Mouse (Mus musculus) hematopoietic stem cell, adult 5-6 weeks (primary cell): ENCODE results near the gene Hydin. TPM values are rescaled to one million over a fixed set of nuclear protein-coding genes. Genes with fewer than 3 reads are reported as not detected.

Source experiments
- ATAC-seq, 2 experiments: fragments of 125-278 bp in 1 of 2; replicated peaks in 1 of 2; 2 replicates each; pipeline ENCODE4 v1.8.0; 2016 to 2017; ENCODE audit warnings: inconsistent platforms in 2 of 2, mild to moderate bottlenecking in 2 of 2, moderate number of reproducible peaks in 2 of 2, low read depth in 1 of 2, moderate TSS enrichment in 1 of 2; ENCODE audit not compliant: low FRiP score in 2 of 2, poor library complexity in 2 of 2, severe bottlenecking in 2 of 2, insufficient read depth in 1 of 2, low TSS enrichment in 1 of 2
- total RNA-seq: library from RNA; stranded (forward); fragments of 172-1452, 232-1000 nt; gene quantifications from 2 replicates; pipeline ENCODE4 v1.2.3, GENCODE M21; 2017

The Hydin gene
- not detected in 2 replicates for total RNA-seq

DNA sequence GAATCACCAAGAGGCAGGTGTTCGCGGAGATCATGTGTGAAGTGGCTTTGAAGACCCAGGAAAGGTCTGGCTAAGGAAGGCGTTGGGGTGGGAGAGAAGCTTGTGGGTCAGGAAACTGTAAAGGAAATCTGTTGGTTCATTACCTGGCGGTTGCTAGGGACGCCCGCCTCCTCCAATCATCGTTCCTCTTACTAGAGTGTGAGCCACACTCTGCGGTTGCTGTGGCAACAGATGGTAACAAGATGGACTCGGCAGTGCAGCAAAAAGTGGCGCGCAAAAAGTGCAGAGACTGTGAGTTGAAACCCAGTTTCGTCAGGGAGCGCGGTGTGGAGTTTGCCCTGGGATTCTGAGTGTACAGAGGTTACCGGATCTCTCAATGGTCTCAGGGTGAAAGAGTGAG lies at the start of gene Hydin:
Gene Hydin, plus strand, starts transcription at position 237 of the 400 bp plus-strand sequence.
- 0 out of 4 replicates have a peak, but pooled peaks of 1 of the 2 experiments have one; percentile 37 for ATAC-seq

DNA sequence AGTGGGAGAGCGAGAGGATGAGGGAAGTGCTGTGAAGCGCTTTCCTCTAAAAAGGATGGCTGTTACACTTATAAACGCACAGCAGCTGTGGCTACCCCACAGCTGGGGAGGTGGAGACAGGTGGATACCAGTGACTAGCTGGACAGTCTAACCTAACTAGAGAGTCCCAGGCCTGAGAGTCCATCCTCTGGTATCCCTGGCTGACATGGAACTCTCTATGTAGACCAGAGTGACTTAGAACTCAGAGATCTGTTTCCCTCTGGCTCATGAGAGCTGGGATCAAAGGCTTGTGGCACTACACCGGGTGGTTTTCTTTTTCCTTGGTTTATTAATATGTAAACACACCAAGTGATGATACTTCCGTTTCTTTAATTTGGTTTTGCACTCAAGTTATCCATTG lies 49.6 kb upstream of the Hydin start:
- 0 out of 4 replicates have a peak, but pooled peaks of 1 of the 2 experiments have one; percentile 1 for ATAC-seq

DNA sequence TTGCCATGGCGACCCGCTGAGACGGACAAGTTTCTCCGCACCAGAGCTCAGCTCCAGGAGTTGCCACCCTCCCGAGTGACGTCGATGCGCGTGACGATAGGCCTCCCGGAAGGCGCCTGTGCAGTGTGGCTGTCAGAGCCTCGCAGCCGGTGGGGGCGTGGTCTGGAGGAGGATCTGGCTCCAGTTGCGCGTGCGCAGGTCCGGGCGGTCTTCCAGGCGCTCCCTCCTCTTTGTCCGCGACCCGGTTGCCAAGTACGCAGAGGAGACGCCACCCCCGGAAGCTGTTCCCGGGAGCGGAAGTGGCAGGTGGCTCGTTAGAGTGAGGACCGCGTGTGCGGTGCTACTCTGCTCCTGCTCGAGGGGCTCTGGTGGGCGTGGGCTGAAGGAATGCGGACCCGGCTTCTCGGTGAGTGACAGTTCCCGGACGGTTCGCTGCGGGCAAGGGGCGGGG lies 49.1 kb upstream of the Hydin start:
- ATAC-seq, result peak; percentile 99

DNA sequence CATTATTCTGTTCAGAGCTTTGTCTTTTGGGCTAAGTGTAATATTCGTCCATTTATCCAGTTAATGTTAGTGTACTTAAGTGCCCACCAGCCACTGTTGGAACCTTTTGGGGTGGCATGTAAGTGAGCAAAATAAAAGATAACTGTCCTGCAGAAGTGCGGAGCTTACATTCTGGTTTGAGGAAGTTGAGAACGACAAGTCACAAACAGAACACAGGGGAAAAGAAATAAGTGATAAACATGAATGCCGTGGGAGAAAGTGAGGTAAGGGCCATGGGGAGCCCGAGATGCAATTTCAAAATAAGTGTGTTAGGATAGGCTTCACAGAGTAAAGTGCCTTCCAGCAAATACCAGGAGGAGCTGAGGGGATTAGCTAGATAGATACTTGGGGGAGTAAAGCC lies 48.3 kb upstream of the Hydin start:
- no peak for ATAC-seq

DNA sequence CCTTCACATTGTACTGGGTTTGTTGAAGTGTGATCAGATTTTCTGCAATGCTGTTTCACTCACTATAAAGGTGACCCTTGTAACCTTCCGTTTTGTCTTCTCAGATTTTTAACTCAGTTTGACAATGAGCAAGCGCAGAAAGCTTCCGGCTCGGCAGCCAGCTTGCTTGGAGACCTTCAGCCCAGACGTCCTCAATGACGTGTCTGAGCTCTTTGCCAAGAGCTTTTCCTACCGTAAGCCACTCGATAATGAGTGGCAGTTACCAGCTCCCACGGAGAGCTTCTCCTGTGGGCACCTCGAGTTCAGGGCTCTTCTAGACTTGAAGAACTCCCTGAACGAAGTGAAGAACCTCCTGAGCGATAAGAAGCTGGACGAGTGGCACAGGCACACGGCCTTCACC lies 45.8 kb upstream of the Hydin start:
- ATAC-seq, result no peak

DNA sequence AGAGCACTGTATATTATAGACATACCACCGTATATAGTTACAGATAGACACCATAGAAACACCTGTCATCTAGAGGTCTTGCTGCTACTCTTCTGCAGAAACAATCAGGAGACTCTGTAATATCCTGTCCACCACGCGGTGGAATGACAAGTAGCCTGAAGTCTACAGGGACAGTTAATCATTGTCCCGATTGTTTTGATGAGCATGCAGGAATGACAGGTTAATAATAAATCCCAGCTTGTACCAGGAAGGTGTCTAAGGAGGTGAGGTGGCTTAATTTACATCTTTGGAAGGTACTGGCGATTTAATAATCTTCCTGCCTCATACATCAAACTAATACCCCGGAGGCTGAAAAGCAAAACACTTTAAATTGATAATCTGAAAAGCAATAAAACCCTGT lies 36.0 kb upstream of the Hydin start:
- no peak for ATAC-seq

DNA sequence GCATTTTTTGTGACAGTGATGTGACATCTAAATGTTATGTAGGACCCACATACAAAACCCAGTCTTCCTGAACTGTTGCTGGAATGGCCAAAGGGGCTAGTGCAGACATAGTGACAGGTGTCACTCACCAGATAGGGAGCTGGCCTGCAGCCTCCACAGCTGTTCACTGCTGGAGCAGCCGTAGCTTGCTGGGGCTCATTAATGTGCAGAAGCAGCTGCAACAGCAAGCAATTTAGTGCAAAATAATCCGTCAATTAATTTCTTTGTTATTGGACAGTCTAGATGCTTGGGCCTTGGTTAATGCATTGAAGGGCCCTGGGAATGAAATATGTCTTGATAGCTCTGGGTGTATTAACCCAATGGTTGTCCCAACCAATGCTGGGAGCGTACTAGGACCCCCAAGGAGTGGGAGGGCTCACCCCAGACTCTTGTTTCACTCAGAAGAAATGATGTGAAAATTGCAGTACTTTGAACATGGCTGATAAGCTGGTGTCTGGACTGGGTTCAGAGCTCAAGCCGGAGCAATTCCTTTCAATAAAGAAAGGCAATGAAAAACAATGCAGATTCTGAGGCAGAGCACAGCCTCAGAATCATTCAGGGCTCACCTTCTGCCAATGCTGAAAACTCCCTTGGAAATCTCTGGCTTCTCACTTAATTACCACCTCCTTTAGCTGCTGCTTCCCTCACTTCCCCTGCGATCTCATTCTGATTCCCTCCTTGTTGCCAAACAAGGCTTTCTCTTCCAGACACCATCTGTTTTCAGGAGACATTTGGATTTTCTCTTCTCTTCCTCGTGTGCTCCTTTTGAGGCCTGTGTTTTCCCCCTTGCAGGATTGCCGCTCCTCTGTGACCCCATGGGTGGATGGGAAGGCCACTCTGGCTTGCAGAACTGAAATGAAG lies 24.2 kb upstream of the Hydin start:
- ATAC-seq, result no peak

DNA sequence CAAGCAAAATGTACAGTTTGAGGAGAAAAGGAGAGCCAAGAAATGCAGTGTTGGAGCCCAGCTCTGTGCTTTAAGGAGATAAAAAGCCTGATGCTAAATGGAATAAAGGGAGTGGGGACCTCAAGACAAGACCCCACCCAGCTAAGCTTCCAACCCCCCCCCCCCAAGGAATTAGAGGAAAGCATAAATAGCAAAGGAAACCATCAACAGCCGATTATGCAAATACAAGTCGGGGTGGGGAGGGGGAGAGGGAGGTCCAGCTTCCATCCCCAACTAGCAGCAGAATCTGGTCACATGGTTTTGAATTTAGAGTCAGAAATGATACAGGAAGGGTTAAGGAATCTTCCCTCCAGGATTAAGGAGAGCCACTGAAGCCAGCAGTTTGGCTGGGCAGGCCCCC lies 22.2 kb upstream of the Hydin start:
- no peak for ATAC-seq

DNA sequence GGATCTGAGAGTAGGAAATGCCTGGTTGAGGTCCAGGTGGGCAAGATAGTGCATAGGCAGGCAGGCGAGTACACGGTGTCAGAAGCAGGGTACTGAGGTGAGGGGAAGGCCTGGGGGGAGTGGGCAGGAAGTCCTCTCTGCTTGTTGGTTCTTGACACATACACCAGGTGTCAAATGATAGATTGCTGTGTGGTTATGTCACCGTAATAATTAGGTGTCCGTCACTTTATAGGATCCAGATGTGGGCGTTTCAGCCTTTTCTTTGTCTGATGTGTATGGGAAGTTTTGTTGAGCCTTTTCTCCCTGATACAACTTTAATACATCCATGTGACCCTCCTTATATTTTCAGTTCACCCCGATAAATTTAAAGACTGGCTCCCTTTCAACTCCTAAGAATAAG lies 19.5 kb upstream of the Hydin start:
- ATAC-seq, result no peak

DNA sequence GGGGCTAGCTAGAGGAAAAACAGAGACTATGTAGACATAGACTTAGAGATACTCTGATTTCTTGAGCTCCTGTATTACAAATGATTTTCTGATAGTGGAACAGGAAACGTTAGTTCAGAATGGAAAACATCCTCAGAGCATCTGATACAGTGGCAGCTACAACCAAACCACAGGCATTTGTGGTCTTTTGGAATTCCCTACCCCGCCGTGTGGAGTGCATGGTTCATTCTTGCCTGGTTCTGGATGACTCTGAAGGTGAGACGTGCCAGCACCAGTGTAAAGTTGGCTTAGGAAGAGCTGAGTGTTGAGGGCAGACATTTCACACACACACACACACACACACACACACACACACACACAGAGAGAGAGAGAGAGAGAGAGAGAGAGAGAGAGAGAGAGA lies 12.8 kb upstream of the Hydin start:
- no peak for ATAC-seq

DNA sequence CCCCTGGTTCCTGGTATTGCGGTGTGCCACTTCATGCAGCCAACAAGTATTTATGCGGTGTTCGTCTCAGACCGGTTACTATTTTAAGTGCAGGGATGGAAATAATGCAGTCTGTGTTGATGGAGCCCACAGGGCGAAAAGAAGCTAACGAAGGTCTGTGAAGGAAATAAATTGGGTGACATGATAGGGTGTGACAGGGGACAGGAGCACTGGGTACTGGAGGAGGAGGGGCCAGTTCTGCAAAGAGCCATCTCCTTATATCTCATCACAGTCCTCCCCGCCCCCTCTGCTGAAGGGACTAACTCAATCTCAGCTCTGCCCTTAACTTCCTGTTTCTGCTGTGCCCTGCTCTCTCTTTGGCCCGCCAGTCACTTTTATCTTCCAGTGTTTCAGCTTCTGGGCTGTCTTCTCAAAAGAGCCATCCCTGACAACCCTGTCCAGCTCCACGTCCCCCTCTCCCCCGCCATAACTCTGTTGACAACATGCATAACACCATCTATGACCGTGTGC lies 926 bp upstream of the Hydin start:
- no peak for ATAC-seq

DNA sequence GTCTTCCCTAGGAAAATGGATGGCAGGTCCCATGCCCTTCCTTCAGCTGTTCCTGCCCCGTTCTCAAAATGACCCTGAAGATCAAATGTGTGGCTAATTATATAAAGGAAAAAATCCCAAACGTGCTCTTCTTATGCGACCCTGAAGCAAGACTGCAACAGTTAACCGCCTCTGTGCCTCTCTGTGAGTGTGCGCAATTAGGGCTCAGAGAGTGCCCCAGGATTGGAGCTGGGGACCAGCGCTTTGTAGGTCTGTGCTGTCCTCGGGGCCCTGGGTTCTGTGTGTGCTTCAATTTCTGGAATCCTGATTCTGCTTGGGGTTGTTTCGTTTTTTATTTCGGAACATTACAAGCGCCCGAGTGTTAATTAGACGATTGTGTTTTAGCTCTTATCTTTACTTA lies 491 bp downstream of the Hydin start:
- ATAC-seq, result no peak

DNA sequence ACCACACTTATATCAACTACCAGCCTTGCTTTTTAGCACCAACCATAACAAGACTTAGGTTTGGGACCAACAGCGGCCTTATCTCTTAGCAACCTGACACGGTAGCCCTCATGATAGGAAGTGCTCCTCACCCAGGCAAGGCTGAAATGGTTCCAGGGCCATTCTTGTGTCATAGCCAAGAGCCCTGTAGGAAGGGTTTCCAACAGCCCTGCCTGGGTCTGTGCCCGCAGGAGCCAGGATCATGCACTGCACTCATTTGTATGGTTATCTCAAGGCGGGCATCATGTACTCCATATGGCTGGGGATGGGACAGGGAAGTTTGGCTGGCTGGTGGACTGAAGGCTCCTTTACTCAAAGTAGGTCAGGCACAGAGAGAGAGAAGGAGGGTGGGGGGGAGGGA lies 3.9 kb downstream of the Hydin start:
- ATAC-seq, result no peak

DNA sequence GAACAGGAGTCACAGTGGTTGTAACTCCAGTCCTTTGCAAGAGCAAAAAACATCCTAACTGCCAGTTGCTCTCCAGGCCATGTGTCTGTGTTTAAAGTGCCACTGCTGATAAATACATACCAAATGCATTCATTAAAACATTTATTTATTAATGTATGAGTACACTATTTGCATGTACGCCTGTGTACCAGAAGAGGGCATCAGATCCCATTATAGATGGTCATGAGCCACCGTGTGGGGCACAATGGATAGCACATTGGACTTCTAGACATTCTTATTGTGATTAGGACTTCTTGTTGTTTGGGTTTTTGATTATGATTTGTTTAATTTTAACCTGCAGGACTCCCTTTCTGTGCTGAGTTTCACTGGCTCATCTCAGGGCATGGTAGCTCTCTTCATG lies 6.6 kb downstream of the Hydin start:
- no peak for ATAC-seq

DNA sequence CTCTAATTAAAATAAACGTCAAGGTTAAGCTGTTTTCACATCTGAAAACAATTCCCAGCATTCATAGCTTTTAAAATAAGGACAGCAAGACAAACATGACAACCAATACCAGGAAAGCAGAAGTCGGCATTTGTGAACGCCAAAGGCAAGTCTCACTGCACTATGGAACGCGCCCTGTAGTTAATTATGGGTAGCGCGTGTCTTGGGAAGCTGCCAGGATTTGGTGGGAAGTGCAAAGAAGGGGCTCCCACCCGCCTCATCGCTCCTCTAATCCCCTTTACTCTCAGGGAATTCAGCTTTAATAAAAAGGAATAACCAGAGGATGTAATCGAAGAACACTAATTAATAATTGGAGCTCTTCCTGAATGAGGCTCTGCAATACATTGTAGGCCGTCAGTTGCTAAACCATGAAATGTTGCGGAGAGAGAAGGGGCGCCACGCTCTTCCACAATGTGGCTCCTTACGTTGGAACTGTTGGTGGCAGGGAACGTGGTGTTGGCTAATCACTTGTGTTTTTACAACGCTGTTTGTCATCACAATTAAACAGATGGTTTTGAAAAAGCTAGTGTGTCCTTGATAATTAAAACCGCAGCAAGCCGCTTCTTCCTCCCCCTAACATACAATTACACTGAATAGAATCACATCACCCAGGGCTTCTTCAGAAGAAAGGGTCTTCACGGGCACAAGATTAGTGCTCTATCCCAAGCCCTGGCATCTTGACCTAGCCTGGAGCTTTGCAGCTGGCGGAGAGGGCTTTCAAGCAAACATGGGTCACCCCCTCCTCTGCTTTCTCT lies 8.9 kb downstream of the Hydin start:
- no peak for ATAC-seq

DNA sequence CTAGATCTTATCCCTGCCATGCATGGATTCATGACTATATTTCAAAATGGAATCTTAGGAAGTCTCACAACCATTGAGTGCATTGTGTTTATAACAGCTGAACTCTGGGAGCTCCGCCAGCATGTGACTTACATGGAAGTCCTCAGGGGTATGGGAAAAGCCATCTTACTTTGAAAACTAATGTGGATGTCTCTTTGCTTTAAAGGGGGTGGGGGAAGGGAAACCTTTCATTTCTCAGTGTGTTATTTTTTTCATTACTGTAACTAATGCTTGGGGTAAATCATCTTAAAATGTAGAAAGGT lies 9.4 kb downstream of the Hydin start:
- ATAC-seq, result no peak

DNA sequence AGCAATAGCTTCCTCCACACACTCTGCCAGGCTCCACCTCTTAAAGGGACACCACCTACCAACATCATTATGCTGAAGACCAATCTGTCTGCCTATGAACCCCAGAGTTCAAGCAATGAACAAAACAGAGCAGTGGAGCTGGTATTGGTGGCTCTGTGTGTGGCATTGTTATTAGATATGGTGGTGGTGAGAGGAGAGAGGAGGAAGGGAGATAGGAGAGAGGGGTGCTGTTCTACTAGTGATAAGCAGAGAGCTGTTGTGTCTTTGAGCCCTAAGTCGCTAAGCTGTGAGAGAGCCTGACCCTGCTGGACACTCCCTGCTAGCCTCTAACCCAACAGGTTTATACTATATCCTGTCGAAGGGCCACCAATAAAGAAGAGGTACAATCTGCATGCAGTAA lies 45.9 kb downstream of the Hydin start:
- ATAC-seq, result no peak

DNA sequence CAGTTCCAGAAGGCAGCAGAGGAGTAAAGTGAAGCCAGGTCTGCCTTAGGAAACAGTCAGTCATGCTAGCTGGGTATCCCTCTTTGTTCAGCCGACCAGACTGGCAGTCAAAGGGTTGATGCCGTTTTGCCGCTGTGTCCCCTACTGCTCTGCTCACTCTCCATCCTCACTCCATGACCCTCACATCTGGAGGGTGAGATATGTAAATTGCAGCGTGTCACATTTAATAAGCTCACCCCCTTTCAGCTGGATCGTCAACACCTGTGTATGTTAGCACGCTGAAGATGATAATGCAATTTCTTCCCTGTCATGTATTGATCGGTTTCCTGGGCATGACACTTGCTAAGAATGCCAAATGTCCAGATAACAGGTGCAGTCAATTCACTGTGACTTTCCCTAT lies 49.0 kb downstream of the Hydin start:
- no peak for ATAC-seq
